Mouse (Mus musculus): ENCODE data around the gene Sct.
"Not testable (repeated sequence)": the region's sequence is repeated elsewhere in the genome, so short reads cannot be mapped to it uniquely, and the experiment has no call there.

The Sct gene

GRCm38 (mm10) chr7:141291921-141292582, 13.1 kb upstream of the Sct start, which contains the start of gene Drd4:
Gene Drd4, plus strand, starts transcription at chr7:141292006.
- no peak for DNase-seq (ENCODE audit: low read depth, low spot score)

GRCm38 (mm10) chr7:141288042-141288441, 9.1 kb upstream of the Sct start:
- DNase-seq (ENCODE audit: low read depth, low spot score) = no peak

GRCm38 (mm10) chr7:141282756-141283155, 3.8 kb upstream of the Sct start:
- no peak for DNase-seq (ENCODE audit: low read depth, low spot score)

- no peak for DNase-seq (ENCODE audit: low read depth, low spot score)
Observed at GRCm38 (mm10) chr7:141281442-141281841, 2.5 kb upstream of the Sct start.

- no peak for DNase-seq (ENCODE audit: low read depth, low spot score)
Observed at GRCm38 (mm10) chr7:141277701-141278678, 943 bp downstream of the Sct start.

- no peak for DNase-seq (ENCODE audit: low read depth, low spot score)
Observed at GRCm38 (mm10) chr7:141276546-141276945, 2.4 kb downstream of the Sct start, which contains the start of gene Cdhr5. Gene Cdhr5, minus strand, starts transcription at chr7:141276786.

- DNase-seq (ENCODE audit: low read depth, low spot score) = no peak
Observed at GRCm38 (mm10) chr7:141275356-141275755, 3.6 kb downstream of the Sct start.

- DNase-seq (ENCODE audit: low read depth, low spot score) = peak; percentile 37
Observed at GRCm38 (mm10) chr7:141270631-141271030, 8.3 kb downstream of the Sct start.

- peak; percentile 21 for DNase-seq (ENCODE audit: low read depth, low spot score)
Observed at GRCm38 (mm10) chr7:141269273-141269545, 9.7 kb downstream of the Sct start.

GRCm38 (mm10) chr7:141268466-141269272, 10.3 kb downstream of the Sct start:
- peak; percentile 60 for DNase-seq (ENCODE audit: low read depth, low spot score)

- DNase-seq (ENCODE audit: low read depth, low spot score) = peak; percentile 91
Observed at GRCm38 (mm10) chr7:141265739-141266561, 13.0 kb downstream of the Sct start, which contains the start of gene Irf7. Gene Irf7, minus strand, starts transcription at chr7:141266481.

GRCm38 (mm10) chr7:141265411-141265738, 13.6 kb downstream of the Sct start:
- no peak for DNase-seq (ENCODE audit: low read depth, low spot score)

- peak; percentile 79 for DNase-seq (ENCODE audit: low read depth, low spot score)
Observed at GRCm38 (mm10) chr7:141264761-141265410, 14.0 kb downstream of the Sct start.

GRCm38 (mm10) chr7:141264041-141264700, 14.8 kb downstream of the Sct start:
- no peak for DNase-seq (ENCODE audit: low read depth, low spot score)

GRCm38 (mm10) chr7:141263640-141264039, 15.3 kb downstream of the Sct start:
- DNase-seq (ENCODE audit: low read depth, low spot score) = no peak

GRCm38 (mm10) chr7:141261480-141261879, 17.5 kb downstream of the Sct start:
- no peak for DNase-seq (ENCODE audit: low read depth, low spot score)

- DNase-seq (ENCODE audit: low read depth, low spot score) = no peak
Observed at GRCm38 (mm10) chr7:141256159-141256558, 22.8 kb downstream of the Sct start.

GRCm38 (mm10) chr7:141250486-141250885, 28.4 kb downstream of the Sct start:
- not testable (repeated sequence) for DNase-seq (ENCODE audit: low read depth, low spot score)

- no peak for DNase-seq (ENCODE audit: low read depth, low spot score)
Observed at GRCm38 (mm10) chr7:141231551-141231950, 47.4 kb downstream of the Sct start.

- no peak for DNase-seq (ENCODE audit: low read depth, low spot score)
Observed at GRCm38 (mm10) chr7:141231111-141231510, 47.8 kb downstream of the Sct start.
